Mouse (Mus musculus) limb, embryonic 11.5 days (tissue): ENCODE results near the gene Pdzd8. TPM values are rescaled to one million over a fixed set of nuclear protein-coding genes. Genes with fewer than 3 reads are reported as not detected.

Source experiments
- ATAC-seq: fragments of 200-750 bp; cut with Nextera tagmentation; 2 replicates; pipeline ENCODE4 v1.8.0; 2017; ENCODE audit warnings: low read depth; ENCODE audit not compliant: insufficient number of reproducible peaks, low FRiP score, low TSS enrichment
- DNase-seq: peaks from one replicate; pipeline ENCODE4 v3.0.0-alpha.2; 2015; ENCODE audit warnings: low spot score
- H3K27ac ChIP-seq: fragments of 300-500 bp; sonication (generic); replicated peaks from 2 replicates; pipeline ENCODE4 v1.5.1; 2014; ENCODE audit warnings: low read depth, mild to moderate bottlenecking, low read length
- H3K27me3 ChIP-seq: fragments of 300-500 bp; sonication (generic); 2 replicates; pipeline ENCODE4 v1.6.1; 2014; ENCODE audit warnings: mild to moderate bottlenecking, low read length, mixed read lengths; ENCODE audit not compliant: control insufficient read depth, insufficient read depth
- H3K36me3 ChIP-seq: fragments of 300-500 bp; sonication (generic); 2 replicates; pipeline ENCODE4 v1.6.1; 2014; ENCODE audit warnings: mild to moderate bottlenecking, low read length, moderate library complexity, mixed read lengths; ENCODE audit not compliant: control insufficient read depth, insufficient read depth
- H3K4me1 ChIP-seq: fragments of 300-500 bp; sonication (generic); 2 replicates; pipeline ENCODE4 v1.6.1; 2014; ENCODE audit warnings: low read length, mixed read lengths; ENCODE audit not compliant: control insufficient read depth, insufficient read depth
- H3K4me2 ChIP-seq: fragments of 300-500 bp; sonication (generic); 2 replicates; pipeline ENCODE4 v1.6.1; 2014; ENCODE audit warnings: low read depth, mild to moderate bottlenecking, moderate library complexity; ENCODE audit not compliant: severe bottlenecking
- H3K4me3 ChIP-seq: fragments of 300-500 bp; sonication (generic); 2 replicates; pipeline ENCODE4 v1.5.1; 2014; ENCODE audit warnings: low read depth, low read length
- H3K9ac ChIP-seq: fragments of 300-500 bp; sonication (generic); 2 replicates; pipeline ENCODE4 v1.6.1; 2014; ENCODE audit warnings: mild to moderate bottlenecking, low read length
- H3K9me3 ChIP-seq: fragments of 300-500 bp; sonication (generic); 2 replicates; pipeline ENCODE4 v1.6.1; 2016; ENCODE audit warnings: low read length; ENCODE audit not compliant: control insufficient read depth
- WGBS: fragments of 180-500 bp; shearing (Covaris S2); extraction: QIAGEN DNeasy Blood & Tissue Kit; methylation state at CpG from one replicate; pipeline ENCODE4 v1.1.7; 2014; 5-methylcytosine and 5-hydroxymethylcytosine counted together
- polyA plus RNA-seq: library from polyadenylated mRNA; unstranded; fragments of >200 nt; fragmentation: Nextera tagmentation; extraction: Ambion mirVana; gene quantifications from 2 replicates; pipeline ENCODE4 v1.2.1, GENCODE M21; 2014

Pdzd8 gene
- polyA plus RNA-seq, 1 experiment from 2014 or later: 16.6 TPM

- Histone ChIP-seq H3K4me2 (no peak overlapping the region), H3K4me3 (no peak overlapping the region), H3K27me3 (no peaks in the 10 kb centered on the region), H3K27ac (no peak overlapping the region), H3K4me1 (no peaks in the 10 kb centered on the region), H3K36me3 (no peaks in the 10 kb centered on the region), H3K9ac (no peak overlapping the region), H3K9me3 (no peaks in the 10 kb centered on the region)
- 85% methylated on average over 7 of the region's 7 CpGs for WGBS
- no peak for ATAC-seq
- DNase-seq: no peak
These were observed 4.8 kb upstream of the Pdzd8 start for GRCm38 (mm10) chr19:59350273-59350903.

GRCm38 (mm10) chr19:59349329-59349960, 3.9 kb upstream of the Pdzd8 start:
- DNase-seq: no peak
- H3K4me3 ChIP-seq: no peak overlapping the region
- no peak for ATAC-seq

DNA sequence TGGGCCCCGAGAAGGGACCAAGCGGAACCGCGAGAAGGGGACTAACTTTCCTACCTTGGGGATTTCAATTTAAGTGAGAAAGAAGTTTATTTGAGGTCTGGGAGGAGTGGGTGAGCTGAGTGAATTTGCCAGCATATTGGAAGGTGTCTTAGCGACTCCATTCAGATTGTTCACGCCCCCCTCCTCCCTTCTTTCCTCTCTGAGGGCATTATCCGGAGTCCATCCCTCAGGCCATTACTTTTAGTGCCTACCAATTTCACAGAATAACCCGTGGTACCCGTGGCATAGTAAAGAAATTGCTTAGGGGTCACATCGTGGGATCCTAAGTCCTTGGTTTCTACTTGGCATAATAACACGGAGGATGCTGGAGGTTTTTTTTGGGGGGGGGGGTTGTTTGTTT, 745 bp upstream of the Pdzd8 start:
- ATAC-seq (no peak; the same call in 1 of the 2 replicates), DNase-seq (no peak)
- peak overlapping the region; percentile 75 for H3K4me2 ChIP-seq
- no peaks in the 10 kb centered on the region for H3K27me3 ChIP-seq
- peaks cover 6% of the 10 kb centered on the region for H3K4me1 ChIP-seq
- no peaks in the 10 kb centered on the region for H3K9me3 ChIP-seq
- peak overlapping the region; percentile 94 for H3K4me3 ChIP-seq
- H3K36me3 ChIP-seq: no peaks in the 10 kb centered on the region
- peak overlapping the region; percentile 94 for H3K9ac ChIP-seq
- 3% methylated on average over 11 of the region's 11 CpGs for WGBS
- H3K27ac ChIP-seq: peak overlapping the region; percentile 82

More at GRCm38 (mm10) chr19:59349329-59349960, 3.9 kb upstream of the Pdzd8 start:
- Histone ChIP-seq H3K27me3 (no peaks in the 10 kb centered on the region), H3K36me3 (no peaks in the 10 kb centered on the region), H3K4me1 (no peaks in the 10 kb centered on the region; the same call in 1 of the 2 replicates), H3K9me3 (no peaks in the 10 kb centered on the region), H3K4me2 (no peak overlapping the region), H3K27ac (no peak overlapping the region), H3K9ac (no peak overlapping the region)
- 88% methylated on average over 6 of the region's 6 CpGs for WGBS

DNA sequence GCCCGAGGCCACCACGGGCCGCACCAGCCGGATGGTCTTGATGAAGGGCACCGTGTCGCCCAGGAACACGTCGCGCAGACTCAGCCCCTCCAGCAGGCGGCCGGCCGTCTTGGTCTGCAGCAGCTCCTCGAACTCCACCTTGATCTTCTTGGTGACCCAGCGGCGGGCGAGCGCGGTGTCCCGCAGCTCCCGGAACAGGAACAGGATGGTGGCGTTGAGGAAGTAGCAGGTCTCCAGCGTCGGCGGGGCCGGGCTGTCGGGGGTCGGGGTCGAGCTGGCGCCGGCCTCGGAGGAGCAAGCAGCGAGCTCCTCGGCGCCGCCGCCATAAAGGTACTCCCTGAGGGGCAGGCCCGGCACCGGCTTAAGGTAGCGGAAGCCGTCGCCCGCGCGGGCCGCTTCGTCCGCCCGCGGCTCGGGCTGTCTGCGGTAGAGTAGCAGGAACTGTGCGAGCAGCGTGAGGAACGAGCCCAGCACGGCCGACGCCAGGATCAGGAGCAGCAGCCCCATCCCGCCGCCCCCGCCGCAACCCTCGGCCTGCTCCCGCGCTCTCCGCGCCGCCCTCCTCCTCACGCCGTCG, 411 bp downstream of the Pdzd8 start:
- ATAC-seq: peak; percentile 60

GRCm38 (mm10) chr19:59344304-59344711, 1.3 kb downstream of the Pdzd8 start:
- no peaks in the 10 kb centered on the region for H3K27me3 ChIP-seq
- peak; percentile 52 for DNase-seq
- H3K9me3 ChIP-seq: no peaks in the 10 kb centered on the region
- ATAC-seq: no peak
- H3K9ac ChIP-seq: peak overlapping the region; percentile 94
- H3K4me3 ChIP-seq: peak overlapping the region; percentile 94
- H3K4me1 ChIP-seq: peaks cover 6% of the 10 kb centered on the region
- H3K4me2 ChIP-seq: peak overlapping the region; percentile 99
- no peak overlapping the region for H3K27ac ChIP-seq
- H3K36me3 ChIP-seq: no peaks in the 10 kb centered on the region
- WGBS: under 1% methylated on average over 14 of the region's 14 CpGs

More for the DNA sequence above, 411 bp downstream of the Pdzd8 start:
- Histone ChIP-seq H3K36me3 (no peaks in the 10 kb centered on the region), H3K4me2 (peak overlapping the region; percentile 99), H3K27me3 (no peaks in the 10 kb centered on the region), H3K4me3 (peak overlapping the region; percentile 94), H3K4me1 (peaks cover 6% of the 10 kb centered on the region), H3K27ac (peak overlapping the region; percentile 82), H3K9me3 (no peaks in the 10 kb centered on the region), H3K9ac (peak overlapping the region; percentile 94)
- 0% methylated on average over 66 of the region's 70 CpGs for WGBS
- DNase-seq: peak; percentile 72

- Histone ChIP-seq H3K27ac (no peak overlapping the region), H3K27me3 (no peaks in the 10 kb centered on the region), H3K4me1 (peaks cover 6% of the 10 kb centered on the region), H3K4me3 (peak overlapping the region; percentile 94), H3K4me2 (peak overlapping the region; percentile 99), H3K36me3 (no peaks in the 10 kb centered on the region), H3K9ac (no peak overlapping the region), H3K9me3 (no peaks in the 10 kb centered on the region)
- DNase-seq (no peak), ATAC-seq (no peak)
- WGBS: 43% methylated on average over 2 of the region's 2 CpGs
These were observed 2.6 kb downstream of the Pdzd8 start for GRCm38 (mm10) chr19:59342964-59343363.

GRCm38 (mm10) chr19:59339908-59340307, 5.7 kb downstream of the Pdzd8 start:
- H3K9me3 ChIP-seq: no peaks in the 10 kb centered on the region
- no peak overlapping the region for H3K9ac ChIP-seq
- H3K27ac ChIP-seq: no peak overlapping the region
- WGBS: 88% methylated on average over 3 of the region's 3 CpGs
- no peak overlapping the region for H3K4me3 ChIP-seq
- no peak overlapping the region for H3K4me2 ChIP-seq
- DNase-seq (no peak), ATAC-seq (no peak)
- H3K27me3 ChIP-seq: no peaks in the 10 kb centered on the region
- no peaks in the 10 kb centered on the region for H3K36me3 ChIP-seq
- H3K4me1 ChIP-seq: peaks cover 6% of the 10 kb centered on the region

DNA sequence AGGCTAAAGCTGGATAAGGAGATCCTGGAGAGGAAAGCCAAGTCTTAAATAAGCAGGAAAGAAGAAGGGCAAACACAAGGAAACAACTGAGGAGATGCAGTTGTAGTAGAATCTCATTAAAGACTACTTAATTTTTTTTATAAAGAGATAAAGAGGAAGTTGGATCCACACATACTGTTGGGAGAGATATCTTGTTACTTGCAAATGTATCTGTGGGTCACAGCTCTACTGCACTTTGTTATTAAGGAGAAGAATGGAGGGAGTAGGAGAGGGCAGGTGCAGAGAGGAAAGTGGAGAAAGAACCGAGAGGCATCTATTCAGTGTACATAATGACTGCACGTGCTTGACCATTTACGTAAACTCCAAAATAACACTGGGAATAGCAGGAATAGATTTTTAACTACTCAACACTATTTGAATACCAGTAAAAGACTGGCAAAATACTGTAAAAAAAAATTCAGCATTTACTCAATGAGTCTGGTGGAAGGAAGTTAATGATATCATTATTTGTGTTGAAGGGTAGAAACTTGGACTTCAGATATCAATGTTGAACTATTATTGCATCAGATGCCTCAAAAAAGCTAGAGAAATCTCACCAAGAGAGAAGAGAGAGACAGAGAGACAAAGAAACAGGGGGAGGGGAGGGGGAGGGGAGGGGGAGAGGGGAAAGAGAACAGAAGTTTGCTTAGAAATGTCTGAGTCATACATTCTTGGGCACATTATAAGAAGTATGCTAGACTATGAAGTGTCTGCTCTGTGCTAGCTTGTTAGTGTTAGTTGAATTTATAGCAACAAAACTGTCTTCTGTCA, 7.5 kb downstream of the Pdzd8 start:
- H3K27me3 ChIP-seq: no peaks in the 10 kb centered on the region
- ATAC-seq (no peak), DNase-seq (no peak)
- H3K9me3 ChIP-seq: no peaks in the 10 kb centered on the region
- H3K27ac ChIP-seq: no peak overlapping the region
- no peak overlapping the region for H3K4me3 ChIP-seq
- H3K36me3 ChIP-seq: no peaks in the 10 kb centered on the region
- no peak overlapping the region for H3K4me2 ChIP-seq
- no peak overlapping the region for H3K9ac ChIP-seq
- H3K4me1 ChIP-seq: peaks cover 3% of the 10 kb centered on the region; the same call in 1 of the 2 replicates
- 99% methylated on average over 3 of the region's 3 CpGs for WGBS
